Mouse (Mus musculus) thymus, postnatal 4 days (tissue): Measurements from ENCODE around the gene Shroom3.

ENCODE experiments used
- DNase-seq: peaks from one replicate; pipeline ENCODE4 v3.0.0; 2021

The Shroom3 gene

DNA sequence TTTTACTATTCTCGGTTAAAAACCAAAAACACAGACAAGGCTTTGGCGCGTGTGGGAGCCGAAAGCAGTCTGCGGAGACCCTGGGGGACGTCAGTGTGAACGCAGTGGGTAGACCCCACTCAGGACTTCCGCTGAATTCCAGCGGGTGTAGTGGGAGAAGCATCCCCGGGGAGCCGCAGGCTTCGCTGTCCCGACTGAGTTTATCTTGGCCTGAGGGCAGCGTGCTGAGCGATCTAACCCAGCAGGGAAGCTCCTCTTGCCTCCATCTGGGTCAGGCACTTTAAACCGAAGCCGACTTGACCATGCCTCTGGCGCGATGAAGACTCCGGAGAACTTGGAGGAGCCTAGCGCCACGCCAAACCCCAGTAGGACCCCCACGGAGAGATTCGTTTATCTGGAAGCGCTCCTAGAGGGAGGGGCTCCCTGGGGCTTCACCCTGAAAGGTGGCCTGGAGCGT is at the start of gene Shroom3:
Gene Shroom3 (plus strand): TSS at position 85 of the 457 bp plus-strand sequence.
- DNase-seq, result no peak

GRCm38 (mm10) chr5:92633526-92633925 is 49.7 kb upstream of the Shroom3 start:
- peak; percentile 39 for DNase-seq

DNA sequence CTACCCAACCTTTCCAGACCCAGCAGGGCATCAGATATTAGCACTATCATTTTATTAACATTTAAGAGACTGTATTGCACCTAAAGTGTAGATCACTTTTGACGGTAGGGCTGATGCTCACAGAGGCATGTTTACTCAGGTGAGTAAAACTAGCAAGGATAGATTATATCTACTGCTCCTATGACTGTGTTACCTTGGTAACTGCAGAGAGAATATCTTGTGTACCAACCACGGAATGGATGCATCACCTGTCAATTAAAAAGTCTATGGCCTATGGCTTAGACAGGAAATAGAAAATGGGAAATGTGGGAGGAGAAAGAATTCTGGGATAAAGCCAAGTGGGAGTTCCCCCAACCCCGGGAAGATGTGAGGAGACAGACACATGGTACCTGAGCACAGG is 48.3 kb upstream of the Shroom3 start:
- no peak for DNase-seq

DNA sequence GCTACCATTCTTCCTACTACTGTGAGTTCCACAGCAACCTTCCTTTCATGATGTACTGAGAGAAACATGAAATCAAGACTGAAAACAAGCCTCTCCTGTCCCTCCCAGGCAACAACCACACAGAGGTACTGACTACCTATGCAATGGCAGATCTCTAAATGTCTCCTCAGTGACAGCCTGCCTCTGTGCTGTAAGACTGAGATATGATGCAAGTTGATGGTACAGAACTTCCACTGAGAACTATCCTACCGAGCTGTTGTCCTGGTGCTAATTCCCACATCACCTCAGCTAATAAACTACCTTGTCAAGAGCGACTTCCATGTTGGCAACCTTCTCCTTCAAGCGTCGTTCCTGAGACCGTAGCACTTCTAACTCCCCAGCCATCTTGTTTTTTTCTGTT is 47.3 kb upstream of the Shroom3 start:
- DNase-seq, result no peak

- no peak for DNase-seq
Observed at GRCm38 (mm10) chr5:92640861-92641260, 42.4 kb upstream of the Shroom3 start.

DNA sequence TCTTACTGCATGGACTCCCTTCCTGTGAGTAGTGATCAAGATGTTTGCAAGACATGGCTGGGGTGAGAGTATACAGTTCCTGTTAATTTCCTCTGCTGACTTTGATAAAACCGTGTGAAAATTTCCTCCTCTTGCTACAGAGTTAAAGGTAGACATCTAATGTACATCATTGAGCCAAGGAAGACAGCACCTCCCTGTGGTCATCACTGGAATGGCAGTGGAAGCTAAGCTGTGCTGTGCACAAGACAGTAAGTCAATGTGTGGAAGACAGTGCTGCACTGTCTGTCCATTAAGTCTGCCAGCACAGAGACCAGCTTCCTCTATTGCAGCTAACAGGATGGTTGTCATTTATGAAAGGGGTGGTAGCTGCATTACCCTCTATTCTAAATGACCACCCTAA is 27.0 kb upstream of the Shroom3 start:
- peak; percentile 83 for DNase-seq

DNA sequence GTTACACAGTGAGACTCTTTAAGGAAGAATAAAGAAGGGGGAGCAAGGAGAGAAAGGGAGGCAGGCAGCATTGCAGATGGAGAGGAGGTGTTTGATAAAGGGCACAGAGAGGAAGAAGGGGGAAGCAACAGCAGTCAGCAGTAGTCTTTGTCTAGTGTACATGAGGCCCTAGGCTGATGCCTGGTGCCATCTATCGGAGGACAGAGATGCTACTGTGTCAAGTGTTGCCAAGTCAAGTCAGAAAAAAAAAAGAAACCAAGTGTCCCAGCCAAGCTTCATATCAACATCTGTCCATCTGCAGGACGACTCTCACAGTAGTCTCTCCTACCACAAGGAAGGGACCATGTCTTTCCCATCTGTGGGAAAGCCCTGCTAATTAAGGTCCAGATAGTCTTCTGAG is 18.9 kb upstream of the Shroom3 start:
- DNase-seq, result no peak

GRCm38 (mm10) chr5:92666860-92667259 is 16.4 kb upstream of the Shroom3 start:
- no peak for DNase-seq

- DNase-seq, result peak; percentile 84
Observed at GRCm38 (mm10) chr5:92674859-92675573, 8.2 kb upstream of the Shroom3 start, which contains the start of gene Ccdc158. TSS of gene Ccdc158 (minus strand) at chr5:92675271.

GRCm38 (mm10) chr5:92675574-92675920 is 7.7 kb upstream of the Shroom3 start:
- no peak for DNase-seq

DNA sequence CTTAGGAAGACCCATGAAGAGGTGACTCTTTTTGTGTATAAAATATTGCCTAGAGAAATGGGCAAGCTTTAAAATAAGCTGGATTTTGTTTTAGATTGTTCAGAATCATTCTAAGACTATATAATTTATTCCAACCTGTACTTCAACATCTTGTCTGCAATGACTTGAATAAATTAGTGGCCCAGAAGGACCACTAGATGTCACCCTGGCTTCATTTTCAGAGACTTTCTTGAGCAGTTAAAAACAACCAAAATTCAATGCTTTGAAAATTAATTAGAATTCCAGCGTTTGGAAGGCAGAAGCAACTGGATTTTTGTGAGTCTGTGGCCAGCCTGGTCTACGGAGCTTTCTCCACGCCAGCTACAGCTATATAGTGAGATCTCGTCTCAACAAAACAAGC is 3.8 kb upstream of the Shroom3 start:
- DNase-seq, result no peak

DNA sequence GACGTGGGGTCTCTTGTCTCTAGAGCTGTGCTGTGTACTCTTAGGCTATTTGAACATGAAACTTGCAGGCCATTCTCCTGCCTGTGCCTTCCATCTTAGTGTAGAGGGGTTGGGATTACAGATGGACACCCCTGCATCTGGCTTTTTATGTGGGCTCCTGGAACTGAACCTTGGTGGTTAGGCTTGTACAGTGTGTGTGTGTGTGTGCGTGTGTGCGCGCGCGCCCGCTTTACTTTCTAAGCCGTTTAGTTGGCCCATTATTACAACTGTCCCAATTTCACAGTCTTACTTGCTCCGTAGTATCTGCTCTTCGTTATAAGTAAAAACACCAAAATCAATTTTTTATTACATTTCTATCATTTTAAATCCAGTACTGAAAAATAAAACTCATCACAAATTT is 1.4 kb upstream of the Shroom3 start:
- DNase-seq, result no peak

DNA sequence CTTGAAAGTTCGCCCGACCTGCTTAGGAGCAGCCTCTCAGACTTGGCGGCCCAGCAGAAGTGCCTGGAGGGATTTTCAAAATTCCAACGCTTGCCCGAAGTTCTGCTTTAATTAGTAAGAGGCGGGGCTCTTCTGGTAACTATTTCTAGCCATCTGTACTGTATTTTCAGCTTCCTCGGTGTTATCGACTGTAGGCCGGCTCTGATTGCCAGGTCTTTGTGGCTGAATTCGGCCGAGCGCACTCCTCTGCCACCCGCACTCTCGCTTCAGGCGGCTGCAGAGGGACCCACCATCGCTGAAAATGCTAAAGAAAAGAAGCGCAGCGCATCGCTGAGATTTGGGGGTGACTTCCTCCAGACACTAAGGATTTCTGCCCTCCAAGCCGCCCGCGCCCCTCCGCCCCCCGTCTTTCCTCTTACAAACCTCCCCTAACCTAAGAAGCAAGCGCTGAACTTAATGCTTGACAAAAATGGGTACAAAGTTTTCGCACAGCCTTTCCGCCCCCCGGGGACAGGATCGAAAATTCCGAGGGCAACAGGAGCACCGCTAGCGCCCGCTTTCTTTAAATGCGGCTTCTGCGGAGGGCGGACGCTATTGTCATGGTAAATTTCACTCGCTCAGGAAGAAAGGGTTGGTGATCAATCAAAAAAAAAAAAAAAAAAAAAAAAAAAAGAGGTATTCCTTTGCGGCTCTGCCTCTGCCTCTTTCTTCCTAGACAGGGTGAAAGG is 450 bp upstream of the Shroom3 start:
- DNase-seq, result peak; percentile 12

GRCm38 (mm10) chr5:92683871-92684475 is 738 bp downstream of the Shroom3 start:
- no peak for DNase-seq

- DNase-seq, result no peak
Observed at GRCm38 (mm10) chr5:92684715-92685460, 1.7 kb downstream of the Shroom3 start.

DNA sequence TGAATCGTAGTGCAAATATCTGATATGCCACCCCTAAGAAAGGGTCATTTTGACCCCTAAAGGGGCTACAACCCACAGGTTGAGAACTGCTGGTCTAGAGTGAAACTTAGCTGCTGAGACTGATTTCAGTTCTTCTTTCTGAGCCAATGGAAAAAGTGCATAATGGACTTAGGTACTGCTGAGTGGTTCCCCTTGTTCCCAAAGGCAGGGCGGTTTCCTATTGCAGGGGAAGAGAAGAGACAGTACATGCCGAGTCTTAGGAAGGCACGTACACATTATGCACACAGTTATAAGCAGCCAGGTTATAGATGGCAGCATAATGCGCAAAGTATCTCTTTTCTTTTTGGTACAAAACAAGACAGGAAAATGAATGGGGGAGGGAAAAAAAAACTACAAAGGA is 4.9 kb downstream of the Shroom3 start:
- DNase-seq, result no peak

DNA sequence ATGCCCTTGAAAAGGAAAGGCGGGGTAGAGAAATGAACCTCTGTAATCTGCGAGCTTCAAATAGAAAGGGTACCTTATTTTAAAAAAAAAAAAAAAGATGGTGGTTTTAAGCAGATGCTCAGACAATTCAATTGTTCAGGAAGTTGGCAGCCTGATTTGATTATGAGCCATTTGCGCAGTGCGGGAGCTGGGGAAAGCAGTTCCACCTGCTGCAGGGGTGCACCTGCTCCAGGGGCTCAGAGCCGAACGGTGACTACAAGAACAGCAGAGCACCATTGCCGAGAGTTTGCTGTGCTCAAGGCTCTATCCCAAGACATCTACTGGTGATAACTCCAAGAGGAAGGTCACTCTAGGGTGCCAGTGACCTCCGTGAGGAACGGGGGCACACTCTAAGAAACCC is 5.3 kb downstream of the Shroom3 start:
- DNase-seq, result no peak

- no peak for DNase-seq
Observed at GRCm38 (mm10) chr5:92692206-92693007, 9.2 kb downstream of the Shroom3 start.

DNA sequence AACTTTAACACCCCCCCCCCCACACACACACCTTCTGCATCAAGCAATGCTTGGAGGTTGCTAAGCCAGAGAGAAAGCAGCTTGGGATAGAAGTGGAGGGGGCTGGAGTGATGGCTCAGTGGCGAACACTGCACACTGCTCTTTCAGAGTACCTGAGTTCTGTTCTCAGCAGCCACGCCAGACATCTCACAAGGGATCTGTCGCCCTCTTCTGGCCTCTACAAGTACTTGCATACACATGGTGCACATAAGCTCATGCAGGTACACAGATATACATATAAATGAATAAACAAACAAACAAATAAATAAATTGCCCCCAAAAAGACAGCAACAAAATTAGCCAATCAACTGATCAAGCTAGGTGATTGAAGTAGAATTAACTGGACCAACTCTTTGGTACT is 10.5 kb downstream of the Shroom3 start:
- DNase-seq, result no peak

DNA sequence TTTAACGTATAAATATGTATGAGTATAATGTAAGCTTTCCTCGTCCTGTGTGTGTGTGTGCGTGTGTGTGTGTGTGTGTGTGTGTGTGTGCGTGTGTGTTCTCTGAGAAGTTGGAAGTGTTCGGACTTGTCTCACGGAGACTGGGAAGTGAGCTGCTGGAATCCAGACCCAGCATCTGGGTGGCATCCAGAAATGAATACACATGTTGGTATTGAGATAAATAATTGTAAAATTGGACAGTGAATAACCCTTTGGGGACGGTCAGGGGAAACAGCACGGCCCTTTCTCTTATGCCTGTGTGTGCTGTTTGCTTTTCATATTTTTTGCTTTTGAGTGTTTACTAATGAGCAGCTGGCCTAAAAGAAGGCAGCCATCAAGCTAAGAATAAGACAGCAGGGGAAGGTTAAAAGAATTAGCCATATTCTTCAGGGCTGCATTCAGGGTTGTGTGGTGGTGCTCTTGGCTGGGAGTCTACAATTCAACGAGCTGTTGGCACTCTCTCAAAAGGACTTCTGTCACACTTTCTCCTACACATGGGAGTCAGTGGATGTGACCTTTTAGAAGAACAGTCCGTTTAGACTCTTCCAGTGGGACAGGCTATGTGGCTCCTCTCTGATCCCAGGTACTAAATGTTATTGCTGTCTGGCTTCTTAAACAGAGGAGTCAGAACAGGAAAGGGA is 11.2 kb downstream of the Shroom3 start:
- DNase-seq, result no peak

DNA sequence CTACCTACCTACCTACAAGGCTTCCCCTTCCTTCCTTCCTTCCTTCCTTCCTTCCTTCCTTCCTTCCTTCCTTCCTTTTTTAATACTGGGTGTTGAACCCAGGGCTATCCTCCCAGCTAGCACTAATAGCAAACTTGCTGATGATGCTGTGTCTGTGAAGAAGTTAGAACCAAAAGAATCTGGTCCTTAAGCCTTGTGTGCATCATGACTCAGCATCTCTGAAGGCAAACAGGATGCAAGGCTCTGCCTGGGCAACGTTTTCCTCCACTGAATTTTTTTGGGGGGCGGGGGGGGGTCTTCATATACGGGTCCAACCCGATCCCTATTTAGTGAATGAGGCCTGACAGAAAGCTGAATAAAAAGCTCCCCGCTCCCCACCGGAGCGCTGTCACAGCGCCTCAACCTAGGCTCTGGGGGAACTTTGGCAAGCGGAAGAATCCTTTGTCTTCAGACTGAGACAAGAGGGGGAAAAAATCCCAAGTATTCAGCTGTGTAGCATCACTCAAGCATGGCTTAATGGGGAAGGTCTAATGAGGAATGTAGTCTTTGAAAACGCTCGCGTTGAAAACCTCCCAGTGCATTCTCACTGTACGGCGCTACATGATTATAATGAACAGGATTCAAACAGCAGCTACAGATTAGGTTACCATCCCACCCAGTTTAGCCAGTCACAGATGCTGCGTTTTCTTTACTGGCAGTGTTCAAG is 15.0 kb downstream of the Shroom3 start:
- no peak for DNase-seq
